Comparison of ENCODE assay signal across 18 mouse cellular contexts in genomic region chr2:173813071-173813470, GRCm38 (mm10).
"Had no signal": no experiment of that assay in that cellular context is flagged by ENCODE, and none has a peak within 500 bp of the region (broad histone marks: within the 10 kb centered on the region; RNA-seq: fewer than 3 reads in every experiment).

No protein-coding gene starts in this region.

- H3K4me2 ChIP-seq: lung, embryonic 14.5 days; midbrain, embryonic 13.5 days; neural tube, embryonic 13.5 days; neural tube, embryonic 15.5 days had no signal

- H3K27me3 ChIP-seq: midbrain, embryonic 13.5 days; neural tube, embryonic 13.5 days; neural tube, embryonic 15.5 days had no signal

- H3K9me3 ChIP-seq: neural tube, embryonic 15.5 days had no signal

- H3K4me3 ChIP-seq: midbrain, embryonic 10.5 days; midbrain, embryonic 13.5 days; myocyte; neural tube, embryonic 13.5 days; neural tube, embryonic 15.5 days had no signal

- H3K9ac ChIP-seq: lung, embryonic 14.5 days; midbrain, embryonic 13.5 days; neural tube, embryonic 13.5 days; neural tube, embryonic 15.5 days had no signal

- H3K27ac ChIP-seq: midbrain, embryonic 10.5 days; midbrain, embryonic 13.5 days; neural tube, embryonic 13.5 days; neural tube, embryonic 15.5 days had no signal

- H3K4me1 ChIP-seq: midbrain, embryonic 10.5 days; midbrain, embryonic 13.5 days; neural tube, embryonic 13.5 days; neural tube, embryonic 15.5 days had no signal

- DNase-seq: lung, adult 18-20 months; lung, embryonic 14.5 days; lung, postnatal 10 days; lung, postnatal 4 days; retina, postnatal 1 day; right cerebral cortex, adult 18-20 months; right cerebral cortex, postnatal 25 days; right cerebral cortex, postnatal 4 days; spleen, adult 18-20 months; thymus, adult 18-20 months; thymus, postnatal 14 days; thymus, postnatal 36 days had no signal

- H3K36me3 ChIP-seq: midbrain, embryonic 10.5 days; midbrain, embryonic 13.5 days; neural tube, embryonic 13.5 days; neural tube, embryonic 15.5 days had no signal

- ATAC-seq: midbrain, embryonic 13.5 days; midbrain, embryonic 16.5 days had no signal
